Mouse (Mus musculus): ENCODE measurements at regions not wholly inside any gene's neighbourhood (a gene's known extent, or its start where the extent isn't known, plus 50 kb on each side); places are given as distances from the start of the nearest gene placed in this dataset.

DNA sequence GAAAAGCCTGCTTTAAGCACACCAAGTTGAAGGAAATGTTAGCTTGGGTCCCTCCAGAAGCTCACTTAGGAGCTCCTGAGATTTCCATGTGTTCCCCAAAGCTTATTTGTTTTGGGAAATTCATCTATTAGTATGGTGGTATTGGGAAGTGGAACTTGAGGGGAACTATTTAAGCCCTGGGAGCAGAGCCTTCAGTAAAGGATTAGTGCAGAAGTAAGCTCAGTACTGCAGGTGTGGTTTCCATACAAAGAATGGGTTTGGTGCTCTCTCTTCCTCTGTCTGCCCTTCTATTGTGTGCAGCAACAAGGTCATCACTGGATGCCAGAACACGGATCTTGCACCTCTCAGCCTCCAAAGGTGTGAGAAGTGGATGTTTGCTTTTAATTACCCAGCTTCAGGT is 57.2 kb downstream of the Foxa2 start:
- TF ChIP-seq CTCF (IDR thresholded peaks at IDR 0.05; ENCODE audit: low read depth), result no peak
- TF ChIP-seq EP300 (IDR thresholded peaks at IDR 0.05; ENCODE audit: low read depth), result no peak
